In the genomic region with DNA sequence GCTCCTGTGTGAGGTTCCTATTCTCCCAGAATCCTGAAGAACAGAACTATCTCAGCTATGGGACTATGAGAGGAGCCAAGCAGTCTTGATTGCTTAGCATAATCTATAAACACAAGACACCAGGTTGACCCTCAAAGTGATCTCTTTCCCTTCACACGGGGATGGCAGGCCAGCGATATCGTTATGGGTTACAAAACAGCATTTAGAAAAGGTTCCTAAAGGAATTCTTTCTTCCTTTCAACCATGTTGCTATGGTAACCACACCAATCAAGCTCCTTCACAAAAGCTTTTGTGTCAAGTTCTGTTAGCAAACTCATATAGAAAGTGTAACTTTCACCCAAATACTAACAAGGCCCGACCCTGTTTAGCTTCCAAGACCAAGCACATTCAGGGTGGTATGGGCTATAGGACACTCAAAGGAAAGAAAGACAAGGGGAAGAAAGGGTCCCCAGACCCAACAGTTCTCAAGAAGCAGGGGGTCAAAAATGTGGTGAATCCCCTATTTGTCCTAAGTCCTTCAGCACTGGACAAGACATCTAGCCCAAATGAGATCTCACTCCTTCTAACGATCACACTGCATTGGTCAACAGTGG, we compare ENCODE assay signal across 17 mouse cellular contexts.
A peak's percentile ranks its signal among the peaks of the same experiment; 100 is the strongest.
DNase-seq lines count a peak whose midpoint lies in the region; ATAC-seq and TF ChIP-seq lines count a peak whose summit lies in the region.
"Had no signal": no experiment of that assay in that cellular context is flagged by ENCODE, and none has a peak within 500 bp of the region (broad histone marks: within the 10 kb centered on the region; RNA-seq: fewer than 3 reads in every experiment).

No protein-coding gene starts in this region.

- H3K9ac ChIP-seq in neural tube, embryonic 11.5 days (ENCODE audit: low read length) = no peak overlapping the region
- H3K9ac ChIP-seq in forebrain, postnatal 0 days = no peak overlapping the region
- H3K9ac ChIP-seq in midbrain, embryonic 12.5 days (replicated peaks) = no peak overlapping the region
- H3K9ac ChIP-seq: heart, embryonic 12.5 days; kidney, embryonic 15.5 days; limb, embryonic 15.5 days; lung, embryonic 15.5 days had no signal

- no peak for TF ChIP-seq CTCF in forebrain, postnatal 0 days (IDR thresholded peaks at IDR 0.05; ENCODE audit: low read depth)

- WGBS in neural tube, embryonic 11.5 days = 37% methylated on average over 5 of the region's 5 CpGs
- WGBS in forebrain, postnatal 0 days = 7% methylated on average over 5 of the region's 5 CpGs
- WGBS in midbrain, embryonic 12.5 days = 13% methylated on average over 5 of the region's 5 CpGs

- H3K4me1 ChIP-seq in neural tube, embryonic 11.5 days (ENCODE audit: control insufficient read depth, insufficient read depth, low read length) = 0 out of 2 replicates have a peak, but pooled peaks cover 3% of the 10 kb centered on the region
- peaks cover 7% of the 10 kb centered on the region for H3K4me1 ChIP-seq in forebrain, postnatal 0 days (ENCODE audit: insufficient read depth)
- H3K4me1 ChIP-seq in midbrain, embryonic 12.5 days = peaks cover 11% of the 10 kb centered on the region; the same call in 1 of the 2 replicates
- H3K4me1 ChIP-seq: heart, embryonic 12.5 days; kidney, embryonic 15.5 days; limb, embryonic 15.5 days; megakaryocyte, embryonic 14.5 days had no signal

- no peaks in the 10 kb centered on the region for H3K9me3 ChIP-seq in neural tube, embryonic 11.5 days (ENCODE audit: control insufficient read depth, low read length)
- H3K9me3 ChIP-seq in forebrain, postnatal 0 days (ENCODE audit: low read length) = no peaks in the 10 kb centered on the region
- H3K9me3 ChIP-seq in midbrain, embryonic 12.5 days = no peaks in the 10 kb centered on the region
- H3K9me3 ChIP-seq: heart, embryonic 12.5 days; kidney, embryonic 15.5 days; limb, embryonic 15.5 days; lung, embryonic 15.5 days had no signal

- H3K36me3 ChIP-seq in neural tube, embryonic 11.5 days (ENCODE audit: control insufficient read depth, insufficient read depth, low read length) = no peaks in the 10 kb centered on the region
- H3K36me3 ChIP-seq in forebrain, postnatal 0 days (ENCODE audit: insufficient read depth) = no peaks in the 10 kb centered on the region
- H3K36me3 ChIP-seq in midbrain, embryonic 12.5 days = no peaks in the 10 kb centered on the region
- H3K36me3 ChIP-seq: heart, embryonic 12.5 days; kidney, embryonic 15.5 days; limb, embryonic 15.5 days; lung, embryonic 15.5 days had no signal

- H3K4me2 ChIP-seq in neural tube, embryonic 11.5 days (ENCODE audit: low read depth) = no peak overlapping the region
- no peak overlapping the region for H3K4me2 ChIP-seq in forebrain, postnatal 0 days (ENCODE audit: low read depth)
- no peak overlapping the region for H3K4me2 ChIP-seq in midbrain, embryonic 12.5 days (replicated peaks)
- H3K4me2 ChIP-seq: heart, embryonic 12.5 days; kidney, embryonic 15.5 days; limb, embryonic 15.5 days; lung, embryonic 15.5 days had no signal

- no peak overlapping the region for H3K27ac ChIP-seq in neural tube, embryonic 11.5 days (ENCODE audit: low read depth, low read length)
- no peak overlapping the region for H3K27ac ChIP-seq in forebrain, postnatal 0 days (ENCODE audit: low read depth, low read length)
- H3K27ac ChIP-seq in midbrain, embryonic 12.5 days (replicated peaks) = no peak overlapping the region
- H3K27ac ChIP-seq: kidney, embryonic 15.5 days; layer of hippocampus, adult 2 months; left cerebral cortex, adult 2 months; limb, embryonic 15.5 days; lung, embryonic 15.5 days had no signal

- peak; percentile 33 for ATAC-seq in neural tube, embryonic 11.5 days (ENCODE audit: insufficient read depth, low FRiP score, low TSS enrichment)
- ATAC-seq in forebrain, postnatal 0 days = no peak
- ATAC-seq in midbrain, embryonic 12.5 days (ENCODE audit: low FRiP score, low read depth) = peak; percentile 57
- ATAC-seq in inflammation-experienced regulatory T-cells, adult 6 months = no peak
- ATAC-seq: CD4-positive, CD25-positive, alpha-beta regulatory T cell, adult 4 months had no signal

- peak; percentile 12 for DNase-seq in neural tube, embryonic 11.5 days (ENCODE audit: low spot score)
- DNase-seq in neural tube, embryonic 10.5 days (ENCODE audit: extremely low spot score, low spot score) = no peak
- peak; percentile 24 for DNase-seq in forebrain, postnatal 0 days
- no peak for DNase-seq in thymus, postnatal 14 days
- DNase-seq in kidney, adult 9 months = no peak
- DNase-seq: cerebellum, adult 11 months; gastrocnemius, postnatal 14 days had no signal

- no peaks in the 10 kb centered on the region for H3K27me3 ChIP-seq in neural tube, embryonic 11.5 days (ENCODE audit: control insufficient read depth, insufficient read depth, low read length)
- no peaks in the 10 kb centered on the region for H3K27me3 ChIP-seq in forebrain, postnatal 0 days (ENCODE audit: insufficient read depth, low read length)
- no peaks in the 10 kb centered on the region for H3K27me3 ChIP-seq in midbrain, embryonic 12.5 days
- H3K27me3 ChIP-seq: heart, embryonic 12.5 days; kidney, embryonic 15.5 days; limb, embryonic 15.5 days; lung, embryonic 15.5 days; megakaryocyte, embryonic 14.5 days had no signal

- no peak overlapping the region for H3K4me3 ChIP-seq in neural tube, embryonic 11.5 days (ENCODE audit: low read depth, low read length)
- no peak overlapping the region for H3K4me3 ChIP-seq in forebrain, postnatal 0 days (ENCODE audit: low read depth, low read length)
- no peak overlapping the region for H3K4me3 ChIP-seq in midbrain, embryonic 12.5 days
- H3K4me3 ChIP-seq: heart, embryonic 12.5 days; kidney, embryonic 15.5 days; layer of hippocampus, adult 2 months; left cerebral cortex, adult 2 months; limb, embryonic 15.5 days; lung, embryonic 15.5 days; megakaryocyte, embryonic 14.5 days had no signal

Comparison
In these comparisons a context has a peak if more than half of its experiments do, and no peak if none do; other contexts are left out.
1. DNase-seq: peak in neural tube, embryonic 11.5 days (single experiment) and forebrain, postnatal 0 days (single experiment); none in neural tube, embryonic 10.5 days (single experiment), thymus, postnatal 14 days (single experiment) and kidney, adult 9 months (single experiment).
2. ATAC-seq: peak in neural tube, embryonic 11.5 days (single experiment) and midbrain, embryonic 12.5 days (single experiment); none in forebrain, postnatal 0 days (single experiment) and inflammation-experienced regulatory T-cells, adult 6 months (single experiment).